Mouse (Mus musculus): Measurements from ENCODE around the gene Acat3. TPM values are rescaled to one million over a fixed set of nuclear protein-coding genes. Genes with fewer than 3 reads are reported as not detected.
"Not testable (repeated sequence)": the region's sequence is repeated elsewhere in the genome, so short reads cannot be mapped to it uniquely, and the experiment has no call there.

Acat3 gene
- polyA plus RNA-seq, 1 experiment from 2014 or later, result 1.00 TPM

GRCm38 (mm10) chr17:12902291-12902690, 38.1 kb downstream of the Acat3 start:
- no peak overlapping the region for H3K9ac ChIP-seq (replicated peaks; ENCODE audit: low read length)
- no peaks in the 10 kb centered on the region for H3K9me3 ChIP-seq (replicated peaks; ENCODE audit: control insufficient read depth, low read length)
- H3K27me3 ChIP-seq (ENCODE audit: control insufficient read depth, insufficient read depth, low read length), result no peaks in the 10 kb centered on the region
- DNase-seq (ENCODE audit: low spot score), result no peak
- H3K4me3 ChIP-seq (ENCODE audit: low read depth, low read length), result no peak overlapping the region
- ATAC-seq (replicated peaks; ENCODE audit: insufficient number of reproducible peaks, low FRiP score, low TSS enrichment, low read depth), result no peak
- H3K4me2 ChIP-seq (ENCODE audit: low read depth, low read length), result no peak overlapping the region
- H3K27ac ChIP-seq (replicated peaks; ENCODE audit: low read depth, low read length), result no peak overlapping the region
- H3K36me3 ChIP-seq (replicated peaks; ENCODE audit: control insufficient read depth, insufficient read depth, low read depth, low read length), result no peaks in the 10 kb centered on the region
- no peaks in the 10 kb centered on the region for H3K4me1 ChIP-seq (ENCODE audit: control insufficient read depth, insufficient read depth, low read length)
- 92% methylated on average over 6 of the region's 6 CpGs for WGBS

GRCm38 (mm10) chr17:12898607-12899006, 41.8 kb downstream of the Acat3 start:
- H3K4me1 ChIP-seq (ENCODE audit: control insufficient read depth, insufficient read depth, low read length); H3K4me3 ChIP-seq (ENCODE audit: low read depth, low read length); H3K36me3 ChIP-seq (replicated peaks; ENCODE audit: control insufficient read depth, insufficient read depth, low read depth, low read length); H3K9me3 ChIP-seq (replicated peaks; ENCODE audit: control insufficient read depth, low read length); H3K27ac ChIP-seq (replicated peaks; ENCODE audit: low read depth, low read length); H3K9ac ChIP-seq (replicated peaks; ENCODE audit: low read length); H3K4me2 ChIP-seq (ENCODE audit: low read depth, low read length); ATAC-seq (replicated peaks; ENCODE audit: insufficient number of reproducible peaks, low FRiP score, low TSS enrichment, low read depth); H3K27me3 ChIP-seq (ENCODE audit: control insufficient read depth, insufficient read depth, low read length): not testable (repeated sequence)
- WGBS, result 32% methylated on average over 2 of the region's 2 CpGs
- peak; percentile 23 for DNase-seq (ENCODE audit: low spot score)

- H3K27ac ChIP-seq (replicated peaks; ENCODE audit: low read depth, low read length), result peak overlapping the region; percentile 20; the same call in 1 of the 2 replicates
- DNase-seq (ENCODE audit: low spot score), result no peak
- no peak overlapping the region for H3K9ac ChIP-seq (replicated peaks; ENCODE audit: low read length)
- H3K9me3 ChIP-seq (replicated peaks; ENCODE audit: control insufficient read depth, low read length), result no peaks in the 10 kb centered on the region
- ATAC-seq (replicated peaks; ENCODE audit: insufficient number of reproducible peaks, low FRiP score, low TSS enrichment, low read depth), result 0 out of 2 replicates have a peak, but pooled peaks have one; percentile 44
- 86% methylated on average over 5 of the region's 5 CpGs for WGBS
- no peak overlapping the region for H3K4me2 ChIP-seq (ENCODE audit: low read depth, low read length)
- H3K4me1 ChIP-seq (ENCODE audit: control insufficient read depth, insufficient read depth, low read length), result no peaks in the 10 kb centered on the region
- no peak overlapping the region for H3K4me3 ChIP-seq (ENCODE audit: low read depth, low read length)
- H3K36me3 ChIP-seq (replicated peaks; ENCODE audit: control insufficient read depth, insufficient read depth, low read depth, low read length), result no peaks in the 10 kb centered on the region
- no peaks in the 10 kb centered on the region for H3K27me3 ChIP-seq (ENCODE audit: control insufficient read depth, insufficient read depth, low read length)
Measured at GRCm38 (mm10) chr17:12897674-12898073, 42.7 kb downstream of the Acat3 start.

- no peaks in the 10 kb centered on the region; the same call in 1 of the 2 replicates for H3K36me3 ChIP-seq (replicated peaks; ENCODE audit: control insufficient read depth, insufficient read depth, low read depth, low read length)
- no peaks in the 10 kb centered on the region for H3K4me1 ChIP-seq (ENCODE audit: control insufficient read depth, insufficient read depth, low read length)
- H3K9ac ChIP-seq (replicated peaks; ENCODE audit: low read length), result no peak overlapping the region
- H3K27ac ChIP-seq (replicated peaks; ENCODE audit: low read depth, low read length), result no peak overlapping the region
- ATAC-seq (replicated peaks; ENCODE audit: insufficient number of reproducible peaks, low FRiP score, low TSS enrichment, low read depth), result no peak
- H3K27me3 ChIP-seq (ENCODE audit: control insufficient read depth, insufficient read depth, low read length), result no peaks in the 10 kb centered on the region
- H3K4me2 ChIP-seq (ENCODE audit: low read depth, low read length), result no peak overlapping the region
- no peak for DNase-seq (ENCODE audit: low spot score)
- no peaks in the 10 kb centered on the region for H3K9me3 ChIP-seq (replicated peaks; ENCODE audit: control insufficient read depth, low read length)
- 88% methylated on average over 9 of the region's 9 CpGs for WGBS
- H3K4me3 ChIP-seq (ENCODE audit: low read depth, low read length), result no peak overlapping the region
Measured at GRCm38 (mm10) chr17:12892033-12892432, 48.4 kb downstream of the Acat3 start.

- Histone ChIP-seq H3K36me3 (replicated peaks; ENCODE audit: control insufficient read depth, insufficient read depth, low read depth, low read length) (no peaks in the 10 kb centered on the region; the same call in 1 of the 2 replicates), H3K4me1 (ENCODE audit: control insufficient read depth, insufficient read depth, low read length) (no peaks in the 10 kb centered on the region), H3K4me2 (ENCODE audit: low read depth, low read length) (no peak overlapping the region), H3K4me3 (ENCODE audit: low read depth, low read length) (no peak overlapping the region), H3K9me3 (replicated peaks; ENCODE audit: control insufficient read depth, low read length) (no peaks in the 10 kb centered on the region), H3K9ac (replicated peaks; ENCODE audit: low read length) (no peak overlapping the region; the same call in 1 of the 2 replicates), H3K27ac (replicated peaks; ENCODE audit: low read depth, low read length) (no peak overlapping the region), H3K27me3 (ENCODE audit: control insufficient read depth, insufficient read depth, low read length) (no peaks in the 10 kb centered on the region)
- DNase-seq (ENCODE audit: low spot score) (no peak), ATAC-seq (replicated peaks; ENCODE audit: insufficient number of reproducible peaks, low FRiP score, low TSS enrichment, low read depth) (no peak)
- WGBS, result 89% methylated on average over 4 of the region's 4 CpGs
Measured at GRCm38 (mm10) chr17:12891054-12891453, 49.3 kb downstream of the Acat3 start.

GRCm38 (mm10) chr17:12887021-12887775, 53.2 kb downstream of the Acat3 start:
- no peaks in the 10 kb centered on the region for H3K9me3 ChIP-seq (replicated peaks; ENCODE audit: control insufficient read depth, low read length)
- H3K4me3 ChIP-seq (ENCODE audit: low read depth, low read length), result no peak overlapping the region
- ATAC-seq (replicated peaks; ENCODE audit: insufficient number of reproducible peaks, low FRiP score, low TSS enrichment, low read depth), result no peak
- H3K27ac ChIP-seq (replicated peaks; ENCODE audit: low read depth, low read length), result no peak overlapping the region
- no peak overlapping the region for H3K4me2 ChIP-seq (ENCODE audit: low read depth, low read length)
- DNase-seq (ENCODE audit: low spot score), result no peak
- H3K36me3 ChIP-seq (replicated peaks; ENCODE audit: control insufficient read depth, insufficient read depth, low read depth, low read length), result no peaks in the 10 kb centered on the region; the same call in 1 of the 2 replicates
- H3K27me3 ChIP-seq (ENCODE audit: control insufficient read depth, insufficient read depth, low read length), result no peaks in the 10 kb centered on the region
- no peaks in the 10 kb centered on the region for H3K4me1 ChIP-seq (ENCODE audit: control insufficient read depth, insufficient read depth, low read length)
- H3K9ac ChIP-seq (replicated peaks; ENCODE audit: low read length), result no peak overlapping the region
- 77% methylated on average over 15 of the region's 15 CpGs for WGBS

- Histone ChIP-seq H3K4me3 (ENCODE audit: low read depth, low read length) (no peak overlapping the region), H3K36me3 (replicated peaks; ENCODE audit: control insufficient read depth, insufficient read depth, low read depth, low read length) (no peaks in the 10 kb centered on the region; the same call in 1 of the 2 replicates), H3K9ac (replicated peaks; ENCODE audit: low read length) (no peak overlapping the region), H3K4me1 (ENCODE audit: control insufficient read depth, insufficient read depth, low read length) (no peaks in the 10 kb centered on the region), H3K27ac (replicated peaks; ENCODE audit: low read depth, low read length) (no peak overlapping the region), H3K27me3 (ENCODE audit: control insufficient read depth, insufficient read depth, low read length) (no peaks in the 10 kb centered on the region), H3K9me3 (replicated peaks; ENCODE audit: control insufficient read depth, low read length) (no peaks in the 10 kb centered on the region), H3K4me2 (ENCODE audit: low read depth, low read length) (no peak overlapping the region)
- DNase-seq (ENCODE audit: low spot score) (no peak), ATAC-seq (replicated peaks; ENCODE audit: insufficient number of reproducible peaks, low FRiP score, low TSS enrichment, low read depth) (no peak)
- WGBS, result 36% methylated on average over 6 of the region's 6 CpGs
Measured at GRCm38 (mm10) chr17:12886620-12887019, 53.8 kb downstream of the Acat3 start.

- ATAC-seq (replicated peaks; ENCODE audit: insufficient number of reproducible peaks, low FRiP score, low TSS enrichment, low read depth) (no peak), DNase-seq (ENCODE audit: low spot score) (no peak)
- Histone ChIP-seq H3K36me3 (replicated peaks; ENCODE audit: control insufficient read depth, insufficient read depth, low read depth, low read length) (no peaks in the 10 kb centered on the region), H3K27me3 (ENCODE audit: control insufficient read depth, insufficient read depth, low read length) (no peaks in the 10 kb centered on the region), H3K4me1 (ENCODE audit: control insufficient read depth, insufficient read depth, low read length) (no peaks in the 10 kb centered on the region), H3K9me3 (replicated peaks; ENCODE audit: control insufficient read depth, low read length) (no peaks in the 10 kb centered on the region), H3K4me2 (ENCODE audit: low read depth, low read length) (no peak overlapping the region), H3K4me3 (ENCODE audit: low read depth, low read length) (no peak overlapping the region), H3K9ac (replicated peaks; ENCODE audit: low read length) (no peak overlapping the region), H3K27ac (replicated peaks; ENCODE audit: low read depth, low read length) (no peak overlapping the region)
- WGBS, result 75% methylated on average over 1 of the region's 1 CpGs
Measured at GRCm38 (mm10) chr17:12881216-12881615, 59.2 kb downstream of the Acat3 start.
